Mouse (Mus musculus): ENCODE measurements around the gene Rtkn2.

- no peak for TF ChIP-seq CTCF (IDR thresholded peaks at IDR 0.05; ENCODE audit: low read depth, low read length)
- no peak for TF ChIP-seq GATA1 (IDR thresholded peaks at IDR 0.05; ENCODE audit: borderline replicate concordance, low read length)
- no peak for TF ChIP-seq TAL1 (conservative IDR thresholded peaks at IDR 0.05; ENCODE audit: low read depth, low read length)
Measured at GRCm38 (mm10) chr10:67965251-67965986, 14.0 kb upstream of the Rtkn2 start.

All from G1E (cell line).